Mouse (Mus musculus): Measurements from ENCODE around the gene Mgat1.
"Not testable (repeated sequence)": the region's sequence is repeated elsewhere in the genome, so short reads cannot be mapped to it uniquely, and the experiment has no call there.

Mgat1 gene

GRCm38 (mm10) chr11:49243727-49244594, at the start of gene Mgat1:
TSS of gene Mgat1 (plus strand) at chr11:49244191.
- DNase-seq (ENCODE audit: low read depth in 2 of 2, low spot score in 2 of 2) = peak; percentile 90 to 92

GRCm38 (mm10) chr11:49194771-49195170, 49.2 kb upstream of the Mgat1 start:
- DNase-seq (ENCODE audit: low read depth in 2 of 2, low spot score in 2 of 2) = not testable (repeated sequence)

GRCm38 (mm10) chr11:49195819-49196322, 48.1 kb upstream of the Mgat1 start:
- peak in 1 of 2 experiments; percentile 23 for DNase-seq (ENCODE audit: low read depth in 2 of 2, low spot score in 2 of 2)

DNA sequence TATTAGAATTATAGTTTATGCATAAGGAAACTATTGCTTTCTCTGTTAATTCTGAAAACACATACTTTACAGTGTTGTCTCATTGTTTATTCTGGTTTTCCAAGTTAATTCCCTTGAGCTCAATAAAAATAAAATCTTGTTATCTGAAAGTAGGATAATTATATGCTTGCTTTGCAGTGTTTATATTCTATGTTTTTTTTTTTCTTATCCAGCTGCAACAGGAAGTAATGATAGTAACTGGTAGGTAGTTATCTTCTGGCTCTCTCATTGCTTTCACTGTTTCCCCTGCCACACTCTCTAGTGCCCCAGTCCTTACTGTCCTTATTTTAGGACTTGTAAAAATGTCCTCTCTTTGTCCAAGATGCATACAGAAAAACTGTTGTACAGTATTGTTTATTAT, 43.3 kb upstream of the Mgat1 start:
- DNase-seq (ENCODE audit: low read depth in 2 of 2, low spot score in 2 of 2) = no peak

GRCm38 (mm10) chr11:49201142-49201541, 42.8 kb upstream of the Mgat1 start:
- no peak for DNase-seq (ENCODE audit: low read depth in 2 of 2, low spot score in 2 of 2)

DNA sequence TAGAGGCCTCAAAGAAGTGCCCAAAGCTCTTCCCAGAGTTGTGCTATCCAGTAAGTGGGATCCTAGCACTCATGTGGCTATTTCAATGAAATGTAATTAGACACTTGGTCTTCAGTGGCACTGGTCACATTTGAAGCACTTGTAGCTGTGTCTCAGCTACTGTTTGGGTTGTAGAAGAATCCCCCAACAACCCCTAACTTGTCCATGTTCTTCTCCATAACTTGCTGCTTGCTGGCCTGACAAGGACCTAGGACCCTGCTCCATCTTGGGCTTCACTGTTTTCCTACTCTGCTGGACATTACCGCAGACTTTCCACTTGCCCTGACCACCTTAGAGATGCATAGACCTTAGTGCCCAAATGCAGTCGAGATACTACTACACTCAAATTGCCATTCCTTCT, 41.9 kb upstream of the Mgat1 start:
- no peak for DNase-seq (ENCODE audit: low read depth in 2 of 2, low spot score in 2 of 2)

GRCm38 (mm10) chr11:49202523-49203061, 41.4 kb upstream of the Mgat1 start:
- peak in 1 of 2 experiments; percentile 5 for DNase-seq (ENCODE audit: low read depth in 2 of 2, low spot score in 2 of 2)

DNA sequence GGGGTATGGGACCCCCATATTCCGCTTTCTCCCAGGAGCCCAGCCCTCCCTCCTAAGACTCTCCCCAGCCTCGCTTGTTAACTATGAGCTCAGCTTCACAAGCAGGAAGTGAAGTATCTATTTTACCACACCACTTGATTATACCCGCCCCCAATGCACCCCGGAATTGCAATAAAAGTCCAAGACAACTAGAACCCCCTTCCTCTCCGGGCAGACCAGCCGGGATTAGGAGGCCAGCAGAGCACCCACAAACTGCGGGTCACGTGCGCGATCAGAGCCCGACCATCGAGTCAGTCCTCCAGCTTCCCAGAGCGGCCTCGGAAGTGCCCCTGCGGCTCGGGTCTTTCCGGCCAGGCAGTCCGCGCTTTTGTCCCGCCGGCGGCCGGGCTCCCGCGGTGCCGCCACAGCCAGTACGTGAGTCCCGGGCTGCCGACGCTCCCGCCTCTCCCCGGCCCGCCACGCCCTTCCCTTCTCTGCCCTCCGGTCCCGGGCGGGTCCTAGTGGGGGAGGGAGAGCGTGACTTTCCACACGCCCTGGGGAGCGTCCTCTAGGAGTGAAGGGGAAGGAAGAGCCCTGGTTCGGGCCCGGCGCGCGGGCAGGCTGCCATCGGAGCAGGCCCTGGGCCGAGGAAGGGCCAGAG, 40.7 kb upstream of the Mgat1 start, which contains the start of gene Zfp62:
Zfp62 (plus strand) TSS at position 164 of the 640 bp plus-strand sequence.
- DNase-seq (ENCODE audit: low read depth in 2 of 2, low spot score in 2 of 2) = peak; percentile 88 to 92

DNA sequence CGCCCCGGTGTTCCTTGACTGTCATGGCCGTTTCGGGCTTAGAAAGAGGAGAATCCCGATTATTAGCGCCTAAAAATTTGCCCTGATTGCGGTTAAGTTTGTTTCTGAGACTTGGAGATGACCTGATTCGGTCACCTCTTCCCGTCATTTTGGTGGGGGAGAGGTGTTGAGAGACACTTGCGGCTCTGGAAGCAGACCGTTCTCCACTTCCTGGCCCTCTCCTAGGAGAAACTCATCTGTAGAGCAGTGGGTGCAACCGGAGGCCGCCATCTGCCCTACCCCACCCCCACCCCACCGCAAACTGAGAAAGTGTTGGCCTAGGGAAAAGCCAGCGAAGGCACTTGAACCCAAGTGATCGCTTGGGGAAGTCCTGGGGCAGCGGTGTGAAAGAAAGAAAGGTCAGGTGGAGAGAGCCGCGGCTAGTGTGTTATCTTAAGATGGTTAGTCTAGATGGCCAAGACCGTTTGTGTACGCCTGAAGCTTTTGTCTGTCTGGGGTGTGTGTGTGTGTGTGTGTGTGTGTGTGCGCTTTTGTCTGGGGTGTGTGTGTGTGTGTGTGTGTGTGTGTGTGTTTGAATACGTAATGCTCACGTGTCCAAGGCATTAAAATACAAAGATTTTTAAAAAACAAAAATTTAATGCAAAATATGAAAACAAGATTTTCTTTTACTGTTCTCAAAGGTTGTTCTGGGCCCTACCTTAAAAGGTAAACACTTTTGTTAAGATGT, 40.1 kb upstream of the Mgat1 start:
- DNase-seq (ENCODE audit: low read depth in 2 of 2, low spot score in 2 of 2) = peak; percentile 3 to 24

- DNase-seq (ENCODE audit: low read depth in 2 of 2, low spot score in 2 of 2) = no peak
Measured at GRCm38 (mm10) chr11:49205080-49205590, 38.9 kb upstream of the Mgat1 start.

DNA sequence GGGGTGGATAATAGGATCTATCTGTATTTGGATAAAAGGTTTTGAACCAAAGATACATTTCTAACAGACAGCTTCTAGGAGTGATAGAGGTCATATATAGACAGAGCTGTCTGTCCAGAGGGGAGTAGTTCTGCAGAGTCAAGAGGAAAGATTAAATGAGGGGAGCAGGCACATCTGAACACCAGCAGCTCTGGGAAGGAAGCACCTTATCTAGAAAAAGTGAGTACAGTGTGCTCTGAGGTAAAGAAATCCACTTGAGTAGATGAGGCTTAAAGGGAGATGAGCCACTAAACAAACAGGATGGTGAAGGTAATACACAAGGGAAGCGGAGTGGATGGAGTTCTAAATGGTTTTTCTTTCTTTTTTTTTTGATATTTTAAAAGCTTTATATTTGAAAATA, 36.5 kb upstream of the Mgat1 start:
- DNase-seq (ENCODE audit: low read depth in 2 of 2, low spot score in 2 of 2) = no peak

GRCm38 (mm10) chr11:49212577-49212976, 31.4 kb upstream of the Mgat1 start:
- DNase-seq (ENCODE audit: low read depth in 2 of 2, low spot score in 2 of 2) = no peak

DNA sequence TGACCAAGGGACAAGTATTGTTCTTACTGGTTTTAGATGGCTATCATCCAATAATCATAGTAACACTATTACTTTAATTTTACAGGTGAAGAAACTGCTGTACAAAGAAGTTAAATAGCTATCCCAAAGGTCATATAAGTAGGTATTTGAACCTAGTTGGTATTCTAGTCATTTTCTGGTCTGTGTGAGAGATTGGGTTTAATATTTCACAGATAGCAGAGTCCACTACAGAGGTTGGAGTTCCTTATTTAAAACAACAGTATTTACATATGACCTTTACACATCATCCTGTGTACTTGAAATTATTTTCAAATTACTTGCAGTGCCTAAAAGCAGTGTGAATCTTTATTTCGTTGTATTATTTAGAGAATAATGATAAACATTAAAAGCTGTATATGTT, 30.5 kb upstream of the Mgat1 start:
- DNase-seq (ENCODE audit: low read depth in 2 of 2, low spot score in 2 of 2) = no peak

DNA sequence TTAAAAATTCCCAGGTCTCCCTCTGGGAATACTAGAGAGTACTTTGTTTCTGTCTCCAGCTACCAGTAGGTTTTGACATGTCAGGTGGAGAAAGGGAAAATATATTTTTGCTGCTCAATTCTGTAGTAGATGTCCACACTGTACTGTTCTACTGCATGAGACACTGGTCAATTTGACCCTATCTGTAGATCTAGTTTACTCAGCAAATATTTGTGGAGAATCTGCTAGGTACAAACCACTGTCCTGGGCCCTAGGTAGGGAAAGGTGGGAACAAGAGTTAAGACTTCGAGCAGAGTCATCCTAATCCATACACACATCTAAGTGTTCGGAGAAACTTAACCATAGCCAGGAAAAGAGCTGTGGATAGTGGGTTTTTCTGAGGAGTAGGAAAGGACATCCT, 24.7 kb upstream of the Mgat1 start:
- DNase-seq (ENCODE audit: low read depth in 2 of 2, low spot score in 2 of 2) = no peak

DNA sequence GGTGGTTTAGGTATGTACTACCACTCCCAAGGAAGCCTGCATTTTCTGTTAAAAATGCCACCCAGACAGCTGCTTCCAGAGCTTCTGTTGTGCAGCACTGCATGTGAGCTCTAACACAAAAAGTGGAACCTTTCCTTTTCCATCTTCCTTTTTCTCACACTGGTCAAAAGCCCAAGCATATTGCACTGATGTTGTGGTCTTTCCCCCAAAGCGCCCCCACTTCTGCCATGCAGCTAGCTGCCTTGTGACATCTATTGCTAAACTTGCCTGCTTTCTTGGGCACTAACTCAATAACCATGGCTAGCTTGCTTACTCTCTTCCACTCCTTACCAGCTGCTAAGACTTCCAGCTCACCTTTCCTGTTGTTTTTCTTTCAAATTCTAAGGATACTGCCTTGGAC, 19.5 kb upstream of the Mgat1 start:
- DNase-seq (ENCODE audit: low read depth in 2 of 2, low spot score in 2 of 2) = no peak

DNA sequence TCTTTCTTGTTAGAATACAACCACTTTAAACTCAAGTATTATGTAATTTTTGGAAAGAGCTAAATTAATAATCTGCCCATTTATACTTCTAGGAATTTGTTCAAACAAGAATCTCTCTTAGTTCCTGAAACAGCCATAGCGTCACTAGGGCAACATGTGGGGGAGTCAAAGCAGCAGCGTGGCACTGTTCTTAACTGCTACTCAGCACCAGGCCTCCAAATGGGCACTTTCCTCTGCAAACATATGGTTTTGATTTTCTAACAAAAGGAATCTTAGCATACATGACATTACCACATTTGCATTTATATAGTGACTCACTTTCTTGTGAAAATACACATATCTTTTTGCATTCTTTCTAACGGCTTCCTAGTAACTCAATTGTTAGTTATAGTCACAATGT, 11.2 kb upstream of the Mgat1 start:
- no peak for DNase-seq (ENCODE audit: low read depth in 2 of 2, low spot score in 2 of 2)

- no peak for DNase-seq (ENCODE audit: low read depth in 2 of 2, low spot score in 2 of 2)
Measured at GRCm38 (mm10) chr11:49235459-49236207, 8.4 kb upstream of the Mgat1 start.

DNA sequence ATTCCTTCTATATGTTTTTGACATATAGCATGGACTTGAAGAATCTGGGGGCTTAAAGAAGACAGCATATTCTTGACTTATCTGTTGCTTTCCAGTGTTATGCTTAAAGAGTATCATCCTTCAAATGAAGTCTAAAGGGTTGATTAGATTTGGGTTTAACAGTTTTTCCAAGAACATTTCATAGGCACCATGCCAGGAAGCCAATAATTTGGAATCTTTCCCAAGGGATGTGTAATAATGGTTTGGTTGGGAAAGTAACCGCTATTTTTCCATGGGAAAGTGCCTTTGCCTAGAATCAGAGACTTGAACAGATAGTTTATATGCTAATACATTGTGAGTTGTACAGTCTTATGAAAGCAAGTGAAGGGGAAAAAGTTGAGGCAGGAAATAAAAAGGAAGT, 7.1 kb upstream of the Mgat1 start:
- no peak for DNase-seq (ENCODE audit: low read depth in 2 of 2, low spot score in 2 of 2)

DNA sequence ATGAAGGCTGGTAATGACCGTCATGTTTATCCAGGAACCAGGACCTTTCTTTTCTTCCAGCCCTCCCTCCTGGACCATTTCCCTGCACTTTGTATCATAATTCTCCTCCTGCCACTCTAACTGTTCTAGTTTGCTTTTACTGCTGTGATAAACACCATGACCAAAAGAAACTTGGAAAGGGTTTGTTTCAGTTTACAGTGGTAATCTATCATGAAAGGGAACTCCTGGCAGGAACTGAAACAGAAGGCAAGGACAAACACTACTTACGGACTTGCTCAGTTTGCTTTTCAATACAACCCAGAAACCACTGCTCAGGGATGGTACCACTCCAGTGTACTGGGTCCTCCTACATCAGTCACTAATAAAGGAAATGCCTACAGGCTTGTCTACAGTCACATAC, 6.5 kb upstream of the Mgat1 start:
- no peak for DNase-seq (ENCODE audit: low read depth in 2 of 2, low spot score in 2 of 2)

DNA sequence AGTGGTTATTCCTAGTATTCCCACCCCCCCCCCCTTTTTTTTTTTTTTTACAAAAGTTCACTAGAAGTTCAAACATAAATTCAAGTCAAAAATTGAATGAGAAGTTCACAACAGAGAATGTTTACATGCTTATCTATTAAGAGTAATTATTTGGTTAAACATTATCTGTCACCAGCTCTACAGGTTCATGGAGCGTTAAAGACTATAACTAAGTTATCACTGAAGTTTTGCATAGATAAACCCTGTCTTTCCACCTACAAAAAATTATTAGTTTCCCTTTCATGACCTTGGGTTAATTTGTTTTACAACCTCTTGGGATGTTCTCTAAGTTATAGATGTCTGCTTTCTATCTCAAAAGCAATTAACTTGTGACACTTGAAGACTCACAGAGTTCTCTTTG, 3.7 kb upstream of the Mgat1 start:
- DNase-seq (ENCODE audit: low read depth in 2 of 2, low spot score in 2 of 2) = no peak
